Mouse (Mus musculus): ENCODE results near the gene Rasgef1b. TPM values are rescaled to one million over a fixed set of nuclear protein-coding genes. Genes with fewer than 3 reads are reported as not detected.

Rasgef1b gene
- polyA plus RNA-seq, 1 experiment = 8.6 TPM

DNA sequence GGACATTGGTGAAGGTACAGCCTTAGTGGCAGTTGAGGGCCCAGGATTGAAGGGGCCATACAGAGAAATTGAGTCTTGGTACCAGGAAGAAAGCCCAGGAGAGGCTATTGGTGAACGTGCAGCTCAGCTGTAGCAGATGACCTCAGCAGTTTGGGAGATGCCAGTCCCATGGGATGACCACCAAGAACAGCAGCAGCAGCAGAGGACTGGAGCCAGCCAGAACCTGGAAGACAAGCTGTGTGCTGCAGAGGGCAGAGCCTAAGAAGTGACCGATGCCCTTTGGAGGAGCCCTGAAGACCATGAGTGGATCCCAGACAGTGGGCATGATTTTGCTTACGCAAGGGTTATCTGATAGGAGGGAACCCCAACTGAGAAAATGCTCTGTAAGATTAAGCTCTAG, 271.6 kb downstream of the Rasgef1b start:
- H3K27me3 ChIP-seq (replicated peaks; ENCODE audit: control insufficient read depth, insufficient read depth, low read length) = no peaks in the 10 kb centered on the region
- no peaks in the 10 kb centered on the region for H3K36me3 ChIP-seq (ENCODE audit: control insufficient read depth, insufficient read depth, low read length)
- no peak for DNase-seq
- no peaks in the 10 kb centered on the region for H3K4me1 ChIP-seq (ENCODE audit: control insufficient read depth, insufficient read depth, low read length)
- H3K4me3 ChIP-seq (ENCODE audit: insufficient read depth, low read depth, low read length) = no peak overlapping the region
- 95% methylated on average over 3 of the region's 3 CpGs for WGBS
- TF ChIP-seq CTCF (conservative IDR thresholded peaks at IDR 0.05; ENCODE audit: insufficient read depth, insufficient read length, low read depth, low read length) (no peak), POLR2A (IDR thresholded peaks at IDR 0.05; ENCODE audit: low read depth, low read length) (no peak)
- H3K27ac ChIP-seq (ENCODE audit: insufficient read depth, low read depth, low read length) = no peak overlapping the region

DNA sequence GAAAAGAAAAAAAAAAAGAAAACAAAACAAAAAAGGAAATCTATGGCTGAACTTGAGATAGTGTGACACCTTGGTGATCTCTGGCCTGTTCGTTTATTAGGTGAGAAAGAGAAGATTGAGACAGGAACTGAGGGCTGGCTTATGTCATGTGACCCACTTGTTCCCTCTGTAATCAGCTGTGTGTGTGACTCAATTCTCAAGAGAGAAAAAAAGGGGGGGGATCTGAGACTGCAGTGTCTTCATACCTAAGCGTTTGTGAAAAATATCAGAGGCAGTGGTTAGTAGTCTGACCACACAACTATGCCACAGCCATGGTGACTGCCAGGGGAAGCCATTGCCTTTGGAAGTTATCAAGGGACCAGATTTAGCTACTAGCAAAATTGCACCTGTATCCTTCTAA, 276.9 kb downstream of the Rasgef1b start:
- Histone ChIP-seq H3K36me3 (ENCODE audit: control insufficient read depth, insufficient read depth, low read length) (no peaks in the 10 kb centered on the region), H3K4me3 (ENCODE audit: insufficient read depth, low read depth, low read length) (no peak overlapping the region), H3K27ac (ENCODE audit: insufficient read depth, low read depth, low read length) (no peak overlapping the region), H3K27me3 (replicated peaks; ENCODE audit: control insufficient read depth, insufficient read depth, low read length) (no peaks in the 10 kb centered on the region), H3K4me1 (ENCODE audit: control insufficient read depth, insufficient read depth, low read length) (no peaks in the 10 kb centered on the region)
- TF ChIP-seq CTCF (conservative IDR thresholded peaks at IDR 0.05; ENCODE audit: insufficient read depth, insufficient read length, low read depth, low read length) (no peak), POLR2A (IDR thresholded peaks at IDR 0.05; ENCODE audit: low read depth, low read length) (no peak)
- no peak for DNase-seq
- WGBS = 60% methylated on average over 2 of the region's 2 CpGs

DNA sequence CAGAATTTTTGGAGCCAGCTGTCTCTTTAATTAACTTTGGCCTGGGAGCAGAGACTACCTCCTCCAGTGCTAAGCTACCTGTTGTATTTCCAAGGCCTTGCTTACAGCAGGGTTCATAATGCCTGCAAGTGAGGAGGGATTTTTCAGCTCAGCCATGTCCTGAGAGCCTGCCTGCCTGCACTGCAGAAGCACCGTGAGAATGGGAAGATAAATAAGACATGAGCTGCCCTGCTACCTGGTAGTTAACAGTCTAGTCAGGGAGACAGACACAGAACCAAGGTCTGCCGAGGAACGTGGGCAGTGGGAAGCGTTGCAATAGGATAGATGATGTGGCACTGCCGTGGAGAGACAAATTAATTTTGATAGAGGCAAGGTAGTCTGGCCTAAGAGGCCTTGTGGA, 277.4 kb downstream of the Rasgef1b start:
- TF ChIP-seq CTCF (conservative IDR thresholded peaks at IDR 0.05; ENCODE audit: insufficient read depth, insufficient read length, low read depth, low read length) = no peak
- TF ChIP-seq POLR2A (IDR thresholded peaks at IDR 0.05; ENCODE audit: low read depth, low read length) = no peak
- no peak overlapping the region for H3K4me3 ChIP-seq (ENCODE audit: insufficient read depth, low read depth, low read length)
- WGBS = 66% methylated on average over 5 of the region's 5 CpGs

DNA sequence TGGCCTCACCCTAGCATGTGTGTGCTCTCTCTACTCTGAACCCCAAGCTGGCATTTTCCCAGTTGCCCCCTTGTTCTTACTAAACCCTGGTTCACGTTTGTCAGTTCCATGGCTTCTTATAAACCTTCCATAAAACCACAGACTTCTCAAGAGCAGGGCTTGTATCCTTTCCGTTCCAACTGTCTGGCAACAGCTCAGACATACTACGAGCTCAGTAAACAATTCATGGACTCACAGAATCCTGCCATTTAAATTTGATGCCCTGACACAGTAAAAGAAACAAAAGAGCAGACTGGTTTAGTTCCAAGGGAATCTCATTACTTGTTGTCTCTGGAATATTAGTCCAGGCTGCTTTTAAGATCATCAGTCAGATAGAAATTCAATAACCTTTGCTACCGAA, 277.9 kb downstream of the Rasgef1b start:
- Histone ChIP-seq H3K4me1 (ENCODE audit: control insufficient read depth, insufficient read depth, low read length) (no peaks in the 10 kb centered on the region), H3K27ac (ENCODE audit: insufficient read depth, low read depth, low read length) (no peak overlapping the region), H3K27me3 (replicated peaks; ENCODE audit: control insufficient read depth, insufficient read depth, low read length) (no peaks in the 10 kb centered on the region), H3K4me3 (ENCODE audit: insufficient read depth, low read depth, low read length) (no peak overlapping the region), H3K36me3 (ENCODE audit: control insufficient read depth, insufficient read depth, low read length) (no peaks in the 10 kb centered on the region)
- no peak for DNase-seq
- TF ChIP-seq POLR2A (IDR thresholded peaks at IDR 0.05; ENCODE audit: low read depth, low read length) (no peak), CTCF (conservative IDR thresholded peaks at IDR 0.05; ENCODE audit: insufficient read depth, insufficient read length, low read depth, low read length) (no peak)
- 73% methylated on average over 4 of the region's 4 CpGs for WGBS

More for the DNA sequence above, 277.4 kb downstream of the Rasgef1b start:
- Histone ChIP-seq H3K36me3 (ENCODE audit: control insufficient read depth, insufficient read depth, low read length) (no peaks in the 10 kb centered on the region), H3K27me3 (replicated peaks; ENCODE audit: control insufficient read depth, insufficient read depth, low read length) (no peaks in the 10 kb centered on the region), H3K27ac (ENCODE audit: insufficient read depth, low read depth, low read length) (no peak overlapping the region), H3K4me1 (ENCODE audit: control insufficient read depth, insufficient read depth, low read length) (no peaks in the 10 kb centered on the region)
- no peak for DNase-seq

DNA sequence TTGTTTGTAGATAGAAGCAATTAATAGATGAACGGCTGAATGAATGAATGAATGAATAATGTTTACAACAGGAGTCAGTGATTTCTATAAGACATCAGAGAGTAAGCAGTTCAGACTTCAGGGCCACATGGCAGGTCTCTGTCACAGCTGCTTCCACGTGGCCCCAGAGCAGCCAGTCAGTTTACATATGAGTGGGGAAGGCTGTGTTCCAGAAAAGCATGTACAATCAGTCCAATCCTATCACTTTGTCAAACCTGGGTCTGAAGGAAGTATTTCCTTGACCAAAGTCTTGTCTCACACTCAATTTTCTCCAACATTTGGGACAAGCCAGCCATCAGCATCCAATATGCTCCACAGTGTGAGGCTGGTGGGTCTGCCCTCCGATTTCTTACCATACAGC, 278.4 kb downstream of the Rasgef1b start:
- no peak for DNase-seq
- Histone ChIP-seq H3K4me3 (ENCODE audit: insufficient read depth, low read depth, low read length) (no peak overlapping the region), H3K27me3 (replicated peaks; ENCODE audit: control insufficient read depth, insufficient read depth, low read length) (no peaks in the 10 kb centered on the region), H3K4me1 (ENCODE audit: control insufficient read depth, insufficient read depth, low read length) (no peaks in the 10 kb centered on the region), H3K27ac (ENCODE audit: insufficient read depth, low read depth, low read length) (no peak overlapping the region), H3K36me3 (ENCODE audit: control insufficient read depth, insufficient read depth, low read length) (no peaks in the 10 kb centered on the region)
- TF ChIP-seq CTCF (conservative IDR thresholded peaks at IDR 0.05; ENCODE audit: insufficient read depth, insufficient read length, low read depth, low read length) (no peak), POLR2A (IDR thresholded peaks at IDR 0.05; ENCODE audit: low read depth, low read length) (no peak)
- WGBS = 79% methylated on average over 3 of the region's 3 CpGs

DNA sequence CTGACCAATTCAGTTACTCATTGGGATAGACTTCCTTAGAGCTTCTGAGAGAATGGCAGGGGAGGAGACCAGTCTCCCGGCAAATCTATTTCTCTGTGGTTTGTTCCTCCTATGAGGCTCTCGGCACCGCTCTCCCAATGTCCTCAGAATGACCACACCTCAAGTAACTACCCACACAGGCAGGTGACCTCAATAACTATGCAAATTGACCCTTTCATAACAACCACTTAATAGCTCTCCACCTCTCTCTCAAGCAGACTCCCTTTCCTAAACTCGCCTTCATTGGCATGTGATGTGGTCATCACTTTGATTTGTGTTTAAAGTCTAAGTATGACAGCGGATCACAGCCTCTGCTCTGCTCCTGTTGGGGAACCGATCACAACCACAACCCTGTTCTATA, 281.4 kb downstream of the Rasgef1b start:
- Histone ChIP-seq H3K27me3 (replicated peaks; ENCODE audit: control insufficient read depth, insufficient read depth, low read length) (no peaks in the 10 kb centered on the region), H3K36me3 (ENCODE audit: control insufficient read depth, insufficient read depth, low read length) (no peaks in the 10 kb centered on the region), H3K4me1 (ENCODE audit: control insufficient read depth, insufficient read depth, low read length) (no peaks in the 10 kb centered on the region), H3K27ac (ENCODE audit: insufficient read depth, low read depth, low read length) (no peak overlapping the region), H3K4me3 (ENCODE audit: insufficient read depth, low read depth, low read length) (no peak overlapping the region)
- whole genome bisulfite sequencing = 89% methylated on average over 6 of the region's 6 CpGs
- TF ChIP-seq POLR2A (IDR thresholded peaks at IDR 0.05; ENCODE audit: low read depth, low read length) = no peak
- TF ChIP-seq CTCF (conservative IDR thresholded peaks at IDR 0.05; ENCODE audit: insufficient read depth, insufficient read length, low read depth, low read length) = no peak
- no peak for DNase-seq

DNA sequence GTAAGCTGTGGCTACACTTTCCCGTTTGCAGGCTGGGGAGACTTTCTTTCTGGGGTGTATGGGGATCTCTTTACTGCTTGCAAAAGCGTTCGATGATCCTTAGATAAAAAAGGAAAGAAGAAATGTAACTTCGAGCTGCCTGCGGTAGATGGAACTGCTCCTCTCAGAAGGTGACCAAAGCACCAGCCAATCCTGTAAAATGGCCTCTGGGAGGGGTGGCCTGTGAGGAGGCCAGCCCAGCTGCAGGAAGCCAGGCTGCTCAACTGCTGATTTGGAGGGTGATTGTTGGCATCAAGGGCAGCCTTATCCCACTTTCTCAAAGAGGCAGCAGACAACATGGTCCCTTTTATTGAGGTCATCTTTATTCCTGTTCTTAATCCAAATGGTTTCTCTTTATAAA, 283.6 kb downstream of the Rasgef1b start:
- Histone ChIP-seq H3K4me3 (ENCODE audit: insufficient read depth, low read depth, low read length) (no peak overlapping the region), H3K36me3 (ENCODE audit: control insufficient read depth, insufficient read depth, low read length) (no peaks in the 10 kb centered on the region), H3K4me1 (ENCODE audit: control insufficient read depth, insufficient read depth, low read length) (no peaks in the 10 kb centered on the region), H3K27me3 (replicated peaks; ENCODE audit: control insufficient read depth, insufficient read depth, low read length) (no peaks in the 10 kb centered on the region), H3K27ac (ENCODE audit: insufficient read depth, low read depth, low read length) (no peak overlapping the region)
- WGBS = 67% methylated on average over 5 of the region's 5 CpGs
- DNase-seq = no peak
- TF ChIP-seq CTCF (conservative IDR thresholded peaks at IDR 0.05; ENCODE audit: insufficient read depth, insufficient read length, low read depth, low read length) (no peak), POLR2A (IDR thresholded peaks at IDR 0.05; ENCODE audit: low read depth, low read length) (no peak)

DNA sequence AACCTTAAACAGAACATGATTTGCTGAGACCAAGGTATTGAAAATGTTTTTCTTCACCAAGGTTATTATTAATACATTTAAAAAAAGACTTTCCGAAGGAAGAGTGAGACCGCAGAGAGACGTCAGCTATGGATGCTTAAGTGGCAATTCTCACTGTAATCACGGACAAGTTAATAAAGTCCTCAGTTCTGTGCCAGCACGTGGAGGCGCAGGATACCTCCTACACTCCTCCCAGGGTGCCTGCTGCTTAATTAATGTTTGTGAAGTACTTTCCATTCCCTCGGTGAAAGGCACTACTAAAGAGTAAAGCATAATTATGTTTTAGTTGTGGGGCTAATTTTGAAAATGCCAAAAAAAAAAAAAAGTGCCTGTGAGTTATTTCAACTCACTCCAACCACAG, 284.1 kb downstream of the Rasgef1b start:
- 61% methylated on average over 7 of the region's 7 CpGs for WGBS
- H3K27me3 ChIP-seq (replicated peaks; ENCODE audit: control insufficient read depth, insufficient read depth, low read length) = no peaks in the 10 kb centered on the region
- no peaks in the 10 kb centered on the region for H3K36me3 ChIP-seq (ENCODE audit: control insufficient read depth, insufficient read depth, low read length)
- TF ChIP-seq POLR2A (IDR thresholded peaks at IDR 0.05; ENCODE audit: low read depth, low read length) (no peak), CTCF (conservative IDR thresholded peaks at IDR 0.05; ENCODE audit: insufficient read depth, insufficient read length, low read depth, low read length) (no peak)
- H3K4me3 ChIP-seq (ENCODE audit: insufficient read depth, low read depth, low read length) = no peak overlapping the region
- DNase-seq = no peak
- H3K4me1 ChIP-seq (ENCODE audit: control insufficient read depth, insufficient read depth, low read length) = no peaks in the 10 kb centered on the region
- no peak overlapping the region for H3K27ac ChIP-seq (ENCODE audit: insufficient read depth, low read depth, low read length)
